In the genomic region with DNA sequence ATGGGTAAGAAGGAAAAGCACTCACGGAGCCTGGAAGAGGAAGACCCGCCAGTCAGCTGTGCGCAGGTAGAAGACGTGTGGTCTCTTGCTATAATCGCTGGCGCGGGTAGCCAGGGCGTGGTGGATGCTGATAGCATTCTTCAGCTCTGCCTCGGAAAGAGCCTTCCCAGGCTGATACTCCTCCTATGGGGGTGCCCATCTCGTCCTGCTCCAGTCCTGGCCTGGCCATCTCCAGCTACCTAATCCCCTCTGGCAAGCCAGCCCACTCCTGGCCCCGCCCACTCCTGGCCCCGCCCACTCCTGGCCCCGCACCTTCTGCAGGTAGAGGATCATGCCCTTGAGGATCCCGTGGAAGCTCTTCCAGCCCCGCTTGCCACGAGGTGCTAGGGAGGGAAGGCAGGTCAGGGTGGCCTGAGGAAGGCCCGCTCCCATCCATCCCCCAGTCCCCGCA, we compare ENCODE assay signal across 8 mouse cellular contexts. TPM values are rescaled to one million over a fixed set of nuclear protein-coding genes. Genes with fewer than 3 reads are reported as not detected.
DNase-seq lines count a peak whose midpoint lies in the region; ATAC-seq lines count a peak whose summit lies in the region.

No protein-coding gene starts in this region.

- intact Hi-C loops in heart, postnatal 36 days (cut with DNase I), result no loop called here

- H3K27me3 ChIP-seq in intestine, embryonic 14.5 days (replicated peaks; ENCODE audit: control insufficient read depth, insufficient read depth, low read length), result peaks cover 34% of the 10 kb centered on the region

- peak overlapping the region; percentile 61 for H3K4me2 ChIP-seq in intestine, embryonic 14.5 days (ENCODE audit: low read length)

- no peak for ATAC-seq in intestine, embryonic 14.5 days (replicated peaks; ENCODE audit: low FRiP score, low TSS enrichment, low read depth)

- H3K4me1 ChIP-seq in intestine, embryonic 14.5 days (replicated peaks; ENCODE audit: control insufficient read depth, insufficient read depth, low read length), result peaks cover 42% of the 10 kb centered on the region

- H3K4me3 ChIP-seq in intestine, embryonic 14.5 days (ENCODE audit: low read depth, low read length), result no peak overlapping the region; the same call in 1 of the 2 replicates

- no peaks in the 10 kb centered on the region for H3K9me3 ChIP-seq in intestine, embryonic 14.5 days (ENCODE audit: control insufficient read depth, low read length)

- H3K9ac ChIP-seq in intestine, embryonic 14.5 days (ENCODE audit: low read length), result peak overlapping the region; percentile 29

- H3K27ac ChIP-seq in intestine, embryonic 14.5 days (ENCODE audit: low read depth), result peak overlapping the region; percentile 90; the same call in 1 of the 2 replicates

- DNase-seq in heart, postnatal 4 days, result peak; percentile 32
- DNase-seq in heart, postnatal 36 days, result no peak
- peak; percentile 10 for DNase-seq in thymus, postnatal 25 days
- DNase-seq in thymus, postnatal 14 days, result no peak
- no peak for DNase-seq in intestine, embryonic 14.5 days (ENCODE audit: low spot score)
- peak; percentile 32 to 34 for DNase-seq in spleen, postnatal 14 days (ENCODE audit: low spot score in 2 of 2)
- no peak for DNase-seq in embryo, embryonic 9.5 days (ENCODE audit: extremely low spot score)
- DNase-seq in gastrocnemius, postnatal 10 days, result no peak

- 21% methylated on average over 18 of the region's 18 CpGs for WGBS in intestine, embryonic 14.5 days

- peaks cover 28% of the 10 kb centered on the region for H3K36me3 ChIP-seq in intestine, embryonic 14.5 days (ENCODE audit: control insufficient read depth, insufficient read depth, low read length)

RNA-seq across cellular contexts. Expression of a gene that starts 10.1 kb away (rescaled TPM):
- 10 to 100 TPM; 15.1 to 15.2 TPM for total RNA-seq in heart, postnatal 4 days (2021)
- total RNA-seq in heart, postnatal 36 days (2021), result 10 to 100 TPM; 16.6 to 22.8 TPM
- polyA plus RNA-seq in intestine, embryonic 14.5 days (2014; fragmentation: Nextera tagmentation; extraction: Ambion mirVana), result 7.9 and 9.2 TPM in 2 replicates
- total RNA-seq in gastrocnemius, postnatal 10 days (2021), result 10 to 100 TPM; 10.4 to 14.3 TPM

RNA-seq across cellular contexts. Expression of a gene that starts 12.8 kb away (rescaled TPM):
- total RNA-seq in heart, postnatal 4 days (2021), result 1 to 10 TPM; 1.7 to 2.1 TPM
- 1 to 10 TPM in 1 of 2 experiments, under 1 TPM in 1; 0.57 to 1.3 TPM for total RNA-seq in heart, postnatal 36 days (2021)
- 36.4 and 43.9 TPM in 2 replicates for polyA plus RNA-seq in intestine, embryonic 14.5 days (2014; fragmentation: Nextera tagmentation; extraction: Ambion mirVana)
- 1 to 10 TPM; 2.2 to 2.6 TPM for total RNA-seq in gastrocnemius, postnatal 10 days (2021)

RNA-seq across cellular contexts. Expression of a gene that starts 13.8 kb away (rescaled TPM):
- total RNA-seq in heart, postnatal 4 days (2021), result 1 to 10 TPM; 5.5 to 7.2 TPM
- 1 to 10 TPM; 4.2 to 4.4 TPM for total RNA-seq in heart, postnatal 36 days (2021)
- polyA plus RNA-seq in intestine, embryonic 14.5 days (2014; fragmentation: Nextera tagmentation; extraction: Ambion mirVana), result 17.5 and 17.7 TPM in 2 replicates
- total RNA-seq in gastrocnemius, postnatal 10 days (2021), result 1 to 10 TPM; 2.7 to 3.7 TPM

RNA-seq across cellular contexts. Expression of a gene that starts 24.3 kb away (rescaled TPM):
- total RNA-seq in heart, postnatal 4 days (2021), result 100 to 1,000 TPM in 1 of 2 experiments, 10 to 100 TPM in 1; 98.8 to 108 TPM
- 10 to 100 TPM; 87.2 to 94.6 TPM for total RNA-seq in heart, postnatal 36 days (2021)
- 154 and 176 TPM in 2 replicates for polyA plus RNA-seq in intestine, embryonic 14.5 days (2014; fragmentation: Nextera tagmentation; extraction: Ambion mirVana)
- total RNA-seq in gastrocnemius, postnatal 10 days (2021), result 10 to 100 TPM; 88.3 TPM

RNA-seq across cellular contexts. Expression of a gene that starts 26.7 kb away (rescaled TPM):
- 1 to 10 TPM; 3.1 to 4.2 TPM for total RNA-seq in heart, postnatal 4 days (2021)
- 1 to 10 TPM; 2.4 to 2.5 TPM for total RNA-seq in heart, postnatal 36 days (2021)
- 12.3 and 12.7 TPM in 2 replicates for polyA plus RNA-seq in intestine, embryonic 14.5 days (2014; fragmentation: Nextera tagmentation; extraction: Ambion mirVana)
- total RNA-seq in gastrocnemius, postnatal 10 days (2021), result 1 to 10 TPM; 1.2 to 1.5 TPM

Comparison
In these comparisons a context has a peak if more than half of its experiments do, and no peak if none do; other contexts are left out.
1. DNase-seq: peak in heart, postnatal 4 days (single experiment), thymus, postnatal 25 days (single experiment) and spleen, postnatal 14 days (2 of 2); none in heart, postnatal 36 days (0 of 2), thymus, postnatal 14 days (single experiment), intestine, embryonic 14.5 days (single experiment), embryo, embryonic 9.5 days (single experiment) and gastrocnemius, postnatal 10 days (single experiment).